Mouse (Mus musculus) testis, adult 2 months (tissue): Measurements from ENCODE around the gene Gngt1.

Experiments used
- CTCF ChIP-seq: fragments of 200-500 bp; IDR thresholded peaks from 2 replicates; pipeline ENCODE4 v1.5.1; 2012; ENCODE audit warnings: low read depth, mild to moderate bottlenecking, inconsistent platforms, low read length, moderate library complexity; ENCODE audit not compliant: control insufficient read depth, insufficient read depth, insufficient replicate concordance
- POLR2A ChIP-seq: fragments of 200-500 bp; IDR thresholded peaks from 2 replicates; pipeline ENCODE4 v1.6.1; 2012; ENCODE audit warnings: low read depth, mild to moderate bottlenecking, inconsistent platforms, low read length, moderate library complexity; ENCODE audit not compliant: control insufficient read depth

GRCm38 (mm10) chr6:4003890-4004306 is 10.3 kb downstream of the Gngt1 start, which contains the start of gene Gng11:
- no peak for TF ChIP-seq CTCF
- no peak for TF ChIP-seq POLR2A
